Mouse (Mus musculus): ENCODE measurements around the gene Defa23. TPM values are rescaled to one million over a fixed set of nuclear protein-coding genes. Genes with fewer than 3 reads are reported as not detected.
"Not testable (repeated sequence)": the region's sequence is repeated elsewhere in the genome, so short reads cannot be mapped to it uniquely, and the experiment has no call there.

Gene Defa23
- not detected in 2 replicates for polyA plus RNA-seq (2012; ENCODE audit: insufficient read depth, insufficient read length, missing spikeins)

DNA sequence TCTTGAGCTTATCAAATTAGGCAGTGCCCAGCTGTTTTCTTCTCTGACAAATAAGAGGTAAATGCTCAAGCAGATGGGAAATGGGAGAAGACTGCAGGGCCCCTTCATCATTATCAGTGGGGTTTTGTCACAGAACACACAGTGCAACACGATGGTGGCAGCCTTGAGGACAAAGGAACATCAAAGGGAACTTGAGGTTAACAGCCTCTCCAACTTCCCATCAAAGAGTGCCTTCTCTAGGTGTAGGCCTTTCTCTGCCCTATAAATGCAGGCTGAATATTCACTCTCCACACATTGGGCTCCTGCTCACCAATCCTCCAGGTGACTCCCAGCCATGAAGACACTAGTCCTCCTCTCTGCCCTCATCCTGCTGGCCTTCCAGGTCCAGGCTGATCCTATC lies at the start of gene Defa23:
Gene Defa23, plus strand, starts transcription at position 301 of the 400 bp plus-strand sequence.
- not testable (repeated sequence) for H3K4me3 ChIP-seq (ENCODE audit: insufficient read depth, low read depth, low read length); H3K4me1 ChIP-seq (ENCODE audit: control insufficient read depth, insufficient read depth, insufficient read length, low read length); H3K27ac ChIP-seq (replicated peaks; ENCODE audit: low read depth, low read length)

DNA sequence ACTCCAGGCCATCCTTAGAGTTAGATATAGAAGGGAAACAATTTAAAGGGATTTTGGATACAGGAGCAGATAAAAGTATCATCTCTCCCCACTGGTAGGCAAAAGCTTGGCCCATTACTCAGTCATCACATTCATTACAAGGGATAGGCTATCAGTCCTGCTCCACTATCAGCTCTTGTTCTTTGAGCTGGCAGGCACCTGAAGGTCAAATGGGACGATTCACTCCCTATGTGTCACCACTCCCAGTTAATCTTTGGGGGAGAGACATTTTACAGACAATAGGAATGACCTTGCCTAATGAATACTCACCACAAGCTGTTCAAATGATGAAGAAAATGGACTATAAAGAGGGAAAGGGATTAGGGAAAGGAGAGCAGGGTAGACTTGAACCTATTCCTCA lies 48.0 kb upstream of the Defa23 start:
- H3K4me3 ChIP-seq (ENCODE audit: insufficient read depth, low read depth, low read length), result no peak overlapping the region
- H3K27ac ChIP-seq (replicated peaks; ENCODE audit: low read depth, low read length), result no peak overlapping the region
- no peaks in the 10 kb centered on the region for H3K4me1 ChIP-seq (ENCODE audit: control insufficient read depth, insufficient read depth, insufficient read length, low read length)

DNA sequence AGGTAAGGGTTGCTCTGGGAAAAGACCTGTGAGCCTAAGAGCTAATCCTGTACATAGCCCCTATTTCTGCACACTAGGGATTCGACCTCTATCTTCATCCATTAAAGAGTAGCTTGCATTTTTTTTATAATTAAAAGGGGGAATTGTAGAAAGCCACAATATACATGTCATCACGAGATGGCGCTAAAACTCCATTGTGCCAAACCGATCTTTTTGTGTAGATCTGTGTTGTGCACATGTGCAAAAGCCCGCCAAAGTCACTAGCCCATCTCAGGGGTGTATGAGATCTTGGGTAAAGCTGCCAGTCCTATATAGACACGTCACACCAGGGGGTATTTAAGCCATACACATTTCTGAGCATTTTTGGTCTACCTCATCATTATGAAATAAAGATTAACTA lies 46.3 kb upstream of the Defa23 start:
- H3K27ac ChIP-seq (replicated peaks; ENCODE audit: low read depth, low read length); H3K4me3 ChIP-seq (ENCODE audit: insufficient read depth, low read depth, low read length); H3K4me1 ChIP-seq (ENCODE audit: control insufficient read depth, insufficient read depth, insufficient read length, low read length): not testable (repeated sequence)

DNA sequence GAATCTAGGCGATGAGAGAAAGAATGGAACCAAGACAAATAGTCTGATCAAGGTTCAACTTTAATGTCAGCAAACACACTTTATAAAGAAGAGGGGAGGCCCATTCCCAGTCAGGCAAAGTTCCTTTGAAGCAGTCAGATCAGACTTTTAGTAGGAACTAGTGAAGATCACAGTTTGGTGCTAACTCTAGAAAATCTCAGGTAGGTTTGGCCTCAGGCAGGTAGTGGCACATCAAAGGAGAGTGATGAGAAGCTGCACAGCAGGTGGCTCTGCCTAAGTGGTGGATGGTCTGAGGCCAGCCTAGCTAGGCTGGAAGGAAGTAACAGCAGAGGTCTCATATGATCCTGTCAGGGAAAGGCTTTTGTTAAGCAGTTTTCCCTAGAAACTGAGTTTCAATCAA lies 44.3 kb upstream of the Defa23 start:
- H3K27ac ChIP-seq (replicated peaks; ENCODE audit: low read depth, low read length); H3K4me3 ChIP-seq (ENCODE audit: insufficient read depth, low read depth, low read length); H3K4me1 ChIP-seq (ENCODE audit: control insufficient read depth, insufficient read depth, insufficient read length, low read length): not testable (repeated sequence)

DNA sequence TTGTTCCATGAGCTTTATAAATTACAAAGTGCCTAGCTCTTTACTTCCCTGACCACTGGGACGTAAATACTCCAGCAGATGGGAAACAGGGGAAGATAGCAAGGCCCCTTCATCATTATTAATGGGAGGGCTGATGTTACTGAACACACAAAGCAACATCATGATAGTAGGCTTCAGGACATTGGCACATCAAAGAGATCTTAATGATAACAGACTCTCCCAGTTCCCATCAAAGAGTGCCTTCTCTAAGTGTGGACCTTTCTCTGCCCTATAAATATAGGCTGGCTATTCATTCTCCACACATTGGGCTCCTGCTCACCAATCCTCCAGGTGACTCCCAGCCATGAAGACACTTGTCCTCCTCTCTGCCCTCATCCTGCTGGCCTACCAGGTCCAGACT lies 29.6 kb upstream of the Defa23 start, which contains the start of gene Defa21:
Gene Defa21, plus strand, starts transcription at position 301 of the 400 bp plus-strand sequence.
- not testable (repeated sequence) for H3K4me3 ChIP-seq (ENCODE audit: insufficient read depth, low read depth, low read length); H3K27ac ChIP-seq (replicated peaks; ENCODE audit: low read depth, low read length); H3K4me1 ChIP-seq (ENCODE audit: control insufficient read depth, insufficient read depth, insufficient read length, low read length)

DNA sequence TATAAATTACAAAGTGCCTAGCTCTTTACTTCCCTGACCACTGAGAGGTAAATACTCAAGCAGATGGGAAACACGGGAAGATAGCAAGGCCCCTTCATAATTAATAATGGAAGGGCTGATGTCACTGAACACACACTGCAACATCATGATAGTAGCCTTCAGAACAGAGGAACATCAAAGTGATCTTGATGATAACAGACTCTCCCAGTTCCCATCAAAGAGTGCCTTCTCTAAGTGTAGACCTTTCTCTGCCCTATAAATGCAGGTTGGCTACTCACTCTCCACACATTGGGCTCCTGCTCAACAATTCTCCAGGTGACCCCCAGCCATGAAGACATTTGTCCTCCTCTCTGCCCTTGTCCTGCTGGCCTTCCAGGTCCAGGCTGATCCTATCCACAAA lies 9.9 kb downstream of the Defa23 start, which contains the start of gene Defa35:
Gene Defa35, plus strand, starts transcription at position 301 of the 400 bp plus-strand sequence.
- H3K4me1 ChIP-seq (ENCODE audit: control insufficient read depth, insufficient read depth, insufficient read length, low read length); H3K4me3 ChIP-seq (ENCODE audit: insufficient read depth, low read depth, low read length); H3K27ac ChIP-seq (replicated peaks; ENCODE audit: low read depth, low read length): not testable (repeated sequence)

DNA sequence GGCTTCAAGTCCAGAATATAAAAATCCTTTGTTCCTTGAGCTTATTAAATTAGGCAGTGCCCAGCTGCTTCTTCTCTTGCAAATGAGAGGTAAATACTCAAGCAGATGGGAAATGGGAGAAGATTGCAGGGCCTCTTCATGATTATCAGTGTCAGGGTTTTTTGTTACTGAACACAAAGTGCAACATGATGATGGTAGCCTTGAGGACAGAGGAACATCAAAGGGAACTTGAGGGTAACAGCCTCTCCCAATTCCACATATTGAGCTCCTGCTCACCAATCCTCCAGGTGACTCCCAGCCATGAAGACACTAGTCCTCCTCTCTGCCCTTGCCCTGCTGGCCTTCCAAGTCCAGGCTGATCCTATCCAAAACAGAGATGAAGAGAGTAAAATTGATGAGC lies 29.3 kb downstream of the Defa23 start, which contains the start of gene Defa25:
Gene Defa25, plus strand, starts transcription at position 301 of the 400 bp plus-strand sequence.
- H3K4me1 ChIP-seq (ENCODE audit: control insufficient read depth, insufficient read depth, insufficient read length, low read length); H3K27ac ChIP-seq (replicated peaks; ENCODE audit: low read depth, low read length); H3K4me3 ChIP-seq (ENCODE audit: insufficient read depth, low read depth, low read length): not testable (repeated sequence)

DNA sequence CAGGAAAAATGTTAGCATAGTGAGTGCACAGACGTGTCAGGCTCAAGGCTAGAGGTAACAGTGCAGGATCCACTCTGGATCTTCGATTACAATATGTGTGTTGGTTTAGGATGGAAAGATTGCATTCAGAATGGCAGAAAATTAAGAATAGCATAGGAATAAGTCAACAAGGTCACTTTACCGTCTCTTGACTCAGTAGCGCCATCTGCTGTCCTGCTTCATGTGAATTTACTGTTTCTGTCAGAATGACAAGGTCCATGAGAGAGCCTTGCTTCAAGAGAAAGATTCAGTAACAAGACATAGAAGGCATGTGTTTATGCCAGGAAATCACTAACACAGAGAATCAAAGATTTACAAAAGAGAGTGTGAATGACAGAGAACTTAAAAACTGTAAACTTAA lies 38.3 kb downstream of the Defa23 start:
- Histone ChIP-seq H3K27ac (replicated peaks; ENCODE audit: low read depth, low read length) (no peak overlapping the region), H3K4me3 (ENCODE audit: insufficient read depth, low read depth, low read length) (no peak overlapping the region), H3K4me1 (ENCODE audit: control insufficient read depth, insufficient read depth, insufficient read length, low read length) (no peaks in the 10 kb centered on the region)

DNA sequence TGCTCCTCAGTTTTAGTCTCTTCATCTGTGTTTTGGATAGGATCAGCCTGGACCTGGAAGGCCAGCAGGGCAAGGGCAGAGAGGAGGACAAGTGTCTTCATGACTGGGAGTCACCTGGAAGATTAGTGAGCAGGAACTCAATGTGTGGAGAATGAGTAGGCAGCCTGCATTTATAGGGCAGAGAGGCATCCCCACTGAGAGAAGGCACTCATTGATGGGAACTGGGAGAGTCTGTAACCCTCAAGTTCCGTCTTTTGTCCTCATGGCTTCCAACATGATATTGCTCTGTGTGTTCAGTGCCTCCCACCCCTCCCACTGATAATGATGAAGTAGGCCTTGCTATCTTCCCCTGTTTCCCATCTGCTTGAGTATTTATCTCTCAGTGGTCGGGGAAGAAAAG lies 41.1 kb downstream of the Defa23 start, which contains the start of gene Gm14851:
Gene Gm14851, minus strand, starts transcription at position 101 of the 400 bp plus-strand sequence.
- not testable (repeated sequence) for H3K4me1 ChIP-seq (ENCODE audit: control insufficient read depth, insufficient read depth, insufficient read length, low read length); H3K27ac ChIP-seq (replicated peaks; ENCODE audit: low read depth, low read length); H3K4me3 ChIP-seq (ENCODE audit: insufficient read depth, low read depth, low read length)

Other genes starting within 250 kb of the Defa23 start
- gene Defb33, start 162.4 kb upstream of the Defa23 start, polyA plus RNA-seq (2012; ENCODE audit: insufficient read depth, insufficient read length, missing spikeins), result not detected in 2 replicates
- not detected in 2 replicates for gene Gm15056, start 152.4 kb upstream of the Defa23 start, polyA plus RNA-seq (2012; ENCODE audit: insufficient read depth, insufficient read length, missing spikeins)
- not detected in 2 replicates for gene Gm6040, start 133.0 kb upstream of the Defa23 start, polyA plus RNA-seq (2012; ENCODE audit: insufficient read depth, insufficient read length, missing spikeins)
- gene AY761185, start 110.3 kb upstream of the Defa23 start, polyA plus RNA-seq (2012; ENCODE audit: insufficient read depth, insufficient read length, missing spikeins), result not detected in 2 replicates
- not detected in 2 replicates for gene Defa21, start 29.5 kb upstream of the Defa23 start, polyA plus RNA-seq (2012; ENCODE audit: insufficient read depth, insufficient read length, missing spikeins)
- not detected in 2 replicates for gene Defa35, start 10.0 kb downstream of the Defa23 start, polyA plus RNA-seq (2012; ENCODE audit: insufficient read depth, insufficient read length, missing spikeins)
- not detected in 2 replicates for gene Defa25, start 29.4 kb downstream of the Defa23 start, polyA plus RNA-seq (2012; ENCODE audit: insufficient read depth, insufficient read length, missing spikeins)
- gene Gm14851, start 41.0 kb downstream of the Defa23 start, polyA plus RNA-seq (2012; ENCODE audit: insufficient read depth, insufficient read length, missing spikeins), result not detected in 2 replicates
- gene Defa30, start 79.6 kb downstream of the Defa23 start, polyA plus RNA-seq (2012; ENCODE audit: insufficient read depth, insufficient read length, missing spikeins), result not detected in 2 replicates
- gene Defa22, start 107.2 kb downstream of the Defa23 start, polyA plus RNA-seq (2012; ENCODE audit: insufficient read depth, insufficient read length, missing spikeins), result not detected in 2 replicates
- gene Defa31, start 136.6 kb downstream of the Defa23 start, polyA plus RNA-seq (2012; ENCODE audit: insufficient read depth, insufficient read length, missing spikeins), result not detected in 2 replicates
- gene Gm15293, start 146.5 kb downstream of the Defa23 start, polyA plus RNA-seq (2012; ENCODE audit: insufficient read depth, insufficient read length, missing spikeins), result not detected in 2 replicates
- not detected in 2 replicates for gene Gm15292, start 194.7 kb downstream of the Defa23 start, polyA plus RNA-seq (2012; ENCODE audit: insufficient read depth, insufficient read length, missing spikeins)